Mouse (Mus musculus): ENCODE measurements around the gene Celf2. TPM values are rescaled to one million over a fixed set of nuclear protein-coding genes. Genes with fewer than 3 reads are reported as not detected.

Celf2 gene
- total RNA-seq, 2 experiments from 2014 or later = 424 to 432 TPM

DNA sequence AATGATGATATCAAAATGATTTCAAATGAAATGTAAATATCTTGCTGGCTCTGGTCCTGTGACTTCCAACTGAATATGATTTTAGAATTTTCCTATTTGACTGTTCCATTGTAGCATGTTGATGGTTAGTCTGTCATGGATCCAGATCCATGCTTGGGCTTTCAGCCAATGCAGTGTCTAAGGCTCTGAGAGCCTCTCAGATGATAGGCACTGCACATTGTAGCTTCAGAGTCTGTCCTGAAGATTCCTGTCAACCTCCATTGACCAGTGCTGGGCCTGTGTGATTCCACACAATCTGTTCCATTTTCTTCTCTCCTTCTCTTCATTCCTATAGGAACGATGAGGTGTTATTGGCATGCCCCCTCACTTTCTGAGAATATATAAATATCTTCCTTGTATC is 478.0 kb downstream of the Celf2 start:
- no peak for DNase-seq (ENCODE audit: low spot score in 2 of 2)

DNA sequence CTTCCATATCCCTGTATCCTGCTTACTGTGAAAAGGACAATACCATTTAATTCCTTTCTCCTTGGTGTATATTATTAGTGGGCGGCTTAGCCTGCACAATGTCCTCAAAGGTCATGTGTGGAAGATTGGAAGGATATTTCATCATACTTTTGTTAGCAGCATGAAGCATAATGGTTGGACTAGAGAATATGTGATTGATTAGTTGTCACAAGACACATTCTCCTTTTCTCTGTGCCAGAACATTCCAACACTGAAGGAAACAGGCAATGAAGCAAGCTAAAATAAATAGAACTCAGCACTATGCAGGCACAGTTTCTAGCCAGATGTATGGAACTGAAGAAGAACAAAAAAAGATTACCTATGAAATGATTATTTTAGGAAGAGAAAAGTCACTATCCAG is 482.6 kb downstream of the Celf2 start:
- DNase-seq (ENCODE audit: low spot score in 2 of 2) = no peak

DNA sequence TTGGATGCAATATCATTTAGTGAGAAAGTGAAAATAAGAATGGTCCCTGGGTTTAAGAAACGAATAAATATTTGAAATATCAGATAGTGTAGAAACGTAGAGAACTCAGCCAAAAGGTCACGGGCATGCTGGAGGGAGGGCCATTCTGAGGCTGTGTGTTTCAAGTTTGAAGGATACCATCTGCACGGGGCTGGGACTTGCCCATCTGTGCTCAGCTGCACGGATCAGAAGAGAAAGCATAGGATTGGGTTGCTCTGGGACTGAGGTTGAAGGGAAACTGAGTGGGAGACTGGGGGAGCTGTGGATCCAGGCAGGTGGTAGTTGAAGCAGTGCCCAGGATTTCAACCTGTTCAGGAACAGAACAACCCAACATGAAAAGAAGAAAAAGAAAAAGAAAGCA is 483.8 kb downstream of the Celf2 start:
- DNase-seq (ENCODE audit: low spot score in 2 of 2) = no peak

DNA sequence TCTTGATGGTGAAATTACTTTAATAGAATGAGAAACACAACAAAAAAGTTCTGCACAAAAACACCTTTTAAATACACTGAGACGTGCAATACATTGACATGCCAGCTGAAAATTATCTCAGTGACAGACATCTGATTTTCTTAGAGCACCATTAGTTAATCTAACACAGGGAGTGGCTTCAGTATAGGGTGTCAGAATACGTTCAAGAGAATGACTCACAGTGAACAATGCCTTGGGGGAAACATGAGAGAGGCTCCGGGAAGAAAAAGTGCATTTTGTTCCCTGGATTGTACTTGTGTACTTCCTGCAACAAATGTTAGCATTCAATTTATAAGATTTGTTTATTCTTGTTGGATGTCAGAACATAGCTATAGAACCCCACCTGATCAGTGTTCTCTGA is 487.2 kb downstream of the Celf2 start:
- DNase-seq (ENCODE audit: low spot score in 2 of 2) = no peak

DNA sequence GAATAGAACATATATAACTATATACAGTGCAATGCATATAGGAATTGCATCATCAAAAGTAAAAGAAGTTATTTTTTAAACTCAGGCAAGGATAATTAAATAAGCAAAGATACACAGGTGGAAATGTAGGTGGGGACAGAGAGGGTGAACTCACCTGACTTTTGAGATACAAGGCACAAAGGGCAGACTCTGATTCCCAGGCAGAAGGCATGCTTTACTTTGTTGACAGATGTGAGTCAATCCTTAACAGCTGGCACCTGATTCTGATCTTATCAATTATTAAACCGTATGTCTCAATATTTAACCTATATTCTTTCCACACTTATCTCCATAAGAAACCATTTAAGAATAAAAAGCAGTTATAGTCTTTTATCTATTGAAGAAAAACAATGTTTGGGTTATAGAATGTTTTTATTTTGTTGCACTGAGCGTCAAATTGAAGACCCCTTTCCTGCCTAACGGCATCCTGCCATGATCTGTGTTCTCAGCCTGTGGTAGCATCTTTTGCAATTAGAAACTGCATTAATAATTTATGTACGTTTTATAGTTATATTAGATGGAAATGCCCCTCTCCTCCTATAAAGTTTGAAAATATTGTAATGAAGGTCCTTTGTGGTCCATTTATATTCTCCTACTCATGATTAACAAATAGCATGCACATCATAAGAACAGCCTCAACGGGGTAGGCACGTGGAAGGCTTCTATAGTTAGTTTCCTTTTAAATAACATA is 491.8 kb downstream of the Celf2 start:
- DNase-seq (ENCODE audit: low spot score in 2 of 2) = no peak

DNA sequence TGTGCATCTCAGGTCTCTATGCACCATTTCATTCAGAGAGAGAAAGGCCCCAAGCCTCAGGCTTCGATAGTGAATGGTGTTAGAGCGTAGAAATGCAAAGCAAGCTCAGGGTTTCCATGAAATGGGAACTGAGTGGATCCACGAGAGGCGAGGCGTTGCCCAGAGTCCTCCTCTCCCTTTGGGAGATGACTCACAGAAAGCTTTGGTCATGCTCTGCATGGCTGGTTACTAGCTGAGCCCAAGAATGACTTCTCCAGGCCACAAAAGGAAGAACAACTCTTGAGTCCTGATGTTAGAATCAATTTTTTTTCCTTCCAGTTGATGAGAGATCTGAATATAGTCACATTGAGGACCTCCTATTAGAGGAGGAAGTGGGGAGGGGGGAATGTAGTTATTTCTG is 496.2 kb downstream of the Celf2 start:
- no peak for DNase-seq (ENCODE audit: low spot score in 2 of 2)

DNA sequence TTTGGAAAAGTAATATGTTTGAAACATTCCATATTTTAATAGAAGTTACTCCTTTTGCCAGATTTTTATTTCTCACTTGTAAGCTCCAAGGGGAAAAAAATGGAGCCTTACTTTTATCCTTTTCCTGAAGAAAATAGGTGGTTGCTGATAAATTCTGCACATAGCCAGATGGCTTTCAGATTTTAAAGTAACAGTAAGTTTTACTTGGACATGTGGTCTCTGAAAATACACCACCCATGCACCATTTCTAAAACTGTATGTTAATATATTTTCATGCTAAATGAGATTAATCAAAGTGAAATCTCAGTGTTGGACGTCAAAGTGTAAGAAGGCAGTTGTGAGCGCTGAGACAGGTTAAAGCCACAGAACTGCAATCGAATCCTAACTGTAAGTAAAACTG is 502.5 kb downstream of the Celf2 start:
- no peak for DNase-seq (ENCODE audit: low spot score in 2 of 2)

DNA sequence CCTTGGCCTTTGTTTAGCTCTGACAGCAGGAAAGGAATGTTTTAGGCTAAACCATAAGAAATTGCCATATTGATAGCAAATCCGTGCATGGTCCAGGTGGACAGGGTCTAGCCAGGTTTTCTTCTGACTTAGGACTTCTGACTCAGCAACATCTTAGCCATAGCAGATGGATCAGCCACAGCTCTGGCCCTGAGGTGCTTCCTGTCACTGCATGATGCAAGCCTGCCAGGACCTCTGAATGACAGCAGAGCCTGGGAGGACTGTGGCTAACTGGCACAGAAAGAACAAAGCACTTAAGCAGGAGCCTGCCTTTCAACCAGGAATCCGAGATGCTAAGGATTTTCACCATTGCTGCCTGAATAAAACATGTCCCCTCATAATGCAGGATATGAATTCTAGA is 507.4 kb downstream of the Celf2 start:
- DNase-seq (ENCODE audit: low spot score in 2 of 2) = no peak

DNA sequence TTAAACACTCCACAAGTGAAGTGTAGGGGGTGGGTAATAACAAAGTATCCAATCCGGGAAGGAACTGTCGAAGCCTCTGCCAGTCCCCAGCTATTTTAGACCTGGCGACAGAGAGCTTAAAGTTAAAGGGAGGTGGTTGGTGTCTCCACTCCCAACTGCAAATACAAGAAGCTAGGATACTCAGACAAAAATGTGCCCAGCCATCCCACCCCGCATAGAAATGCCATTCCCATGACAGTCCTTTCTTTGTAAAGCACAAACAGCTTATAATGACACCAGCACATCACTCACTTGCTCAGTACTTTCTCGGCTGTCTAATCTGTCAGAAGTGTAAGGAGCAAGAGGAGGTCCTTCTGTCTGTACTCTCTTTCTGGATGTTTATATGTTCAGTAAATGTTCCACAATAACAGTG is 518.3 kb downstream of the Celf2 start:
- DNase-seq (ENCODE audit: low spot score in 2 of 2) = no peak

DNA sequence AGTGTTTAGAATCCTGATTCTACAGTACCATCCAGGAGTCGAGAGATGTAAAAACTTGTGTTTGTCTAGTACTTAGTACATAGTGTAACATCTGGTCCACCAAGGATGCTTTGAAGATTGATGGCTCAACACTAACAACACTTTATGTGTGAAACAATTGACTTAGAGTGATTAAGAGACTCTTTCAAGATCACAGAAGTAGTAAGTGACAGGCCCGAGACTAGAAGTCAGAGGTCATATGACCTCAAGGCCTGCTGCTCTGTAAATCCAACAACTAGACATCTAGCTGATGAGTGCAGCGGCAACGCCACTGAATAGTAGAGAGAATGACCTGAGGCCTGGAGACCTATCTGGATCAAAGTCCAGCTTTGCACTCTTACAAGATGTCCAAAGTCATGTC is 523.7 kb downstream of the Celf2 start:
- no peak for DNase-seq (ENCODE audit: low spot score in 2 of 2)

DNA sequence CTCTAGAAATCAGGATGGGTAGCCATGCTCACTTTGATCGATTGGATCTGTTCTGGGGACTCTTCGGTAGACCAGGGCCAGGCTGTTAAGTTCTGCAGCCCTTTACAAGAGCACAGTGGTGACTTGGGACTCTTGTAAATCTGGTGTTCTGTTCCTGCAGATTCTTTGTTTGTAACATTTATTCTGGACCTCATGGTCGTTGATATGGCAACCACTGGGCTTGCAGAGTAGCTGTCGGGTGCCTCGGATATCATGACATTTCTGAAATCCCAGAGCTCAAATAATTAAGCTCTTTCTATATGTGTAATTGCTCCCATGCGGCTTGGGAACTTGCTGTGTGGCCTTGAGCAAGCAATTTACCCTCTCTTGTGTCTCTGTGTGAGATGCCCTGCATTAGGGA is 525.5 kb downstream of the Celf2 start:
- no peak for DNase-seq (ENCODE audit: low spot score in 2 of 2)

DNA sequence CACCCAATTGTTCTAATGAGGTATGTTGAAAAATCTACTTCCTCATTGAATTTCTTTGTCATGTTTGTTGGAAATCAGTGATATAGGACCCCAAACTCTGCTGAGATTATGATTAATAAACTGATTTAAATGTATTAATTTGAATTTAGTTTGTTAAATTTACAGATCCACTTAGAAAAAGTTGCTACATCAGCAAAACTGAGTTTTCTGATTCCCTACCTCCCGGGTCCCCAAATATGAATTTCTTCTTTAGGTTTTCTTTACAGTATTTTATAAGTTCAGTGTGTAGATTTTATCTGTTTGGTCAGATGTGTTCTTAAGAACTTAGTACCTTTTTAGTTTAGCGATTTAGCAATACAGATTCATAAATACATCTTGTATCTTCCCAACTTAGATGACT is 533.1 kb downstream of the Celf2 start:
- no peak for DNase-seq (ENCODE audit: low spot score in 2 of 2)

DNA sequence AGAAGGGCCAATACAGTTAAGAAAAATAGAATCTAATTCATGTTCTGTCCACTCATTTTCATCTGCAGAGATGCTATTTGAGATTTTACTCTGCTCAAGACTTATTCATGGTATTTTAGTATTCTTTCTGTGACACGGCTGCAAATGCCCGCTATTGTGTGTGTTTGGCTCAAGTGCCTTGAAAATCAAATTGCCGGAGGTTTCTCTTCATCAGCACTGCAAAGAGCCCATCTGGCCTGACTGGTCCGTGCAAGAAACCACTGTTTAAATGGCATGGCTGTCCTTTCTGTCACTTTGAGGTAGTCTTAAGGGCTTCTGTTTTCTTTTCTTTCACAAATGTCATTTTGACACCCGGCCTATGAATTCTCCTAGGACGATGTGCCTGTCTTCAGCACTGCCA is 540.1 kb downstream of the Celf2 start:
- no peak for DNase-seq (ENCODE audit: low spot score in 2 of 2)

DNA sequence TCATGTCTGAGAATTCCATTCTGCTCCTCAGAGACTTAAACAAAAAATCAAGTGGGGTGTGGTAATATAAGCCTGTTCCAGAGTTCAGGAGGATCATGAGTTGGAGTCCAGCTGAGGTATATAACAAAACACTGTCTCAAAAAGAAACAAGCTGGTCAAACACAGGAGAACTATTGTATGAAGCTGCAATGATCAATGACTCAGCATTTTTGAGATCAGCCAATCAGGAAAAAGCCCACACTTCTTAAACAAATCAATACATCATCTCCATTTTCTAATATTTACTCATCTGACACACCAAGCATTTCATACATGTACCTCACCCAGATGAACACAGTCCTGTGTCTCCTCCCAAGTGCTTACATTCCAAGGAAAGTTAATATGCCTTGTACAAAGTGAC is 544.1 kb downstream of the Celf2 start:
- DNase-seq (ENCODE audit: low spot score in 2 of 2) = no peak

DNA sequence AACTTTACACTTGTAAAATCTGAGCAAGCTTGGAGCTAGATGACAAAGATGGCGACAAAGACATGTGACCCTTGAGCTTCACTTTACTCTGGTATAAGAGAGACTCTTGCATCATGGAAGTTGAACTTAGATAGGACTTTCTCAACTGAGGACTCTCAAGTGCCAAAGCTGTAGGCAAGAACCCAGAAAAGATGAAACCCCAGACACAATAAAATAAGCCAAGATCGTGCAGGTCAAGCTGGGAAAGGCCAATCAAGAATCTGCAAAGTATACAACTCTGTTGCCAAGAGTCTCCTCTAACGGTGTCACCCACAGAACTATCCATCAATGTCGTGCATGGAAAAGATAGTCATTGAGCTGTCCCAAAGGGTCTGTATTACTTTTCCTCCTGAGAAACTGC is 558.7 kb downstream of the Celf2 start:
- no peak for DNase-seq (ENCODE audit: low spot score in 2 of 2)

DNA sequence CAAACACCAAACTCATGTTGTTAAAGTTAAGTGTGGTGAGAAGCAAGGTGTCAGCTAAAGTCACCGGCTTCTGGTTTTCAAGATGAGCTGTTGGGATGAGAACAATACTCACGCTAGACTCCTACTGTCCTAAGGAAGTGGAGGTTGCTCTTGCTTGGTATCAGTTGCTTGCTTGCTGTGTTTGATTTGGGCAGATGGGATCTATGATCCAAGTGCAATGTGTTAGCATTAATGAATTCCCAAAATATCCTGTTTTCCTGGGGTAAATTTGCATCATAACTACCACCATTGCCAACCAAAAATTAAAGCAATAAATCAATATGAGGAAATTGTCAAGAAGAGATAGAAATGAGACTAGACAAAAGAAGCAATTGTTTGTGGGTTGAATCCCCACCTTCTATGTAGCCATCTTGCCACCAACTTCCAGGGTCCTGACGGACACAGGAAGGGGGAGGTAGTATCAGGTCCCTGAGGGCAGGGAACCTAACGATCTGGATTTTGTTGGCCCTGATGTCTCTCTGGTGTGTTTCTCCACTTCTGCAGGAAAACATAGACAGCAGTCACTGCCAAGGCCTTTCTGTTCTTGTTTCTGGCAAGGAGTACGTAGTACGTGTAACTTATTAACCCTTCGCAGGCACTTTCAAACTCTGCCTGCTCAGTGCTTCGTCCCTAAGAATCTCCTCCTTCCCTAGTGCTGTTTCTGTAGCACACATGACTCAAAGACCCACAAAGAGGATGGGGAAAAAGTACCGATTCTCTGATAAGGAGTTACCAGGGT is 563.5 kb downstream of the Celf2 start:
- peak in 1 of 2 experiments; percentile 75 for DNase-seq (ENCODE audit: low spot score in 2 of 2)

DNA sequence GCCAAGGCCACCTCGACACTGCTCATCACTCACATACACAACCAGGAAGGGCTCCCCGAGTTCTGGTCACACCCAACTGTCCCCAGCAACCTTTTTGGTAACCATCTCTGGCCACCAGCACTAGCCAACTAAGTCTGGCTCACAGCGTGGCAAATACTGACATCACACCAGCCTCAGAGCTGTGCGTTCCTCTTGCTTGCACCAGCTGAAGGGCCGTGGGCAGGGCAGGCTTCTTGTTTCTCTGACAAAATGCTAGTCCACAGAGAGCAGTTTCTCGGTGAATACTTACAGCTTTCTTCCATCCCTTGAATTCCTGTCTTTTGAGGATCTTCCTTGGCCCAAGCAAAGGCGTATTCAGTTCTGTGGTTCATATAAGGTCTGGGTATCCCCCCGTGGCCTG is 565.7 kb downstream of the Celf2 start:
- peak in 1 of 2 experiments; percentile 43 for DNase-seq (ENCODE audit: low spot score in 2 of 2)

DNA sequence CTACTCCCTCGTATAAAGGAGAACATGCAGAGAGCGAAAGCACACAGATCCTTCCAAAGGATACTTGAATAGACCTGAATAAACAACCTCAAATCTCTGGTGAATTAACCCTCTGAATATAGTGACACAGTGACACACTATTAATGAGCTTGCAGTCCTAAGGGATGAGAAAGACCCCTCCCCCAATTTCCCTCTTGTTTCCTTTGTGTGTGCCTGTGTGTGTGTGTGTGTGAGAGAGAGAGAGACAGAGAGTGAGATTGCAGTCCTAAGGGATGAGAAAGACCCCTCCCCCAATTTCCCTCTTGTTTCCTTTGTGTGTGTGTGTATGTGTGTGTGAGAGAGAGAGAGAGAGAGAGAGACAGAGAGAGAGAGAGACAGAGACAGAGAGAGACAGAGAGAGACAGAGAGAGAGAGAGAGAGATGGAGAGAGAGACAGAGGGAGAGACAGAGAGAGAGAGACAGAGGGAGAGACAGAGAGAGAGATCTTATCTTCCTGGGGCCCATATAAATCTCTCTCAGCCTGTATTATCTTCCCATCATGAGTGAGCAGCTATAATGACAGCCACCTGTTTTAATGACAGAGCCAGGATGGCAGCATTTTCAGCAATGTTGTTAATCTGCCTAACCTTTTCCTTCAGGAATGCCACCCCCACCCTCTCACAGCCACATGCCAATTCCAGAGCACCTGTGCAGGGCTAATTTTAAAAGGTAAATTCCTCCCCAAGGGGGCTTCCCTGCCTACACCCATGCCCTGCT is 566.5 kb downstream of the Celf2 start:
- no peak for DNase-seq (ENCODE audit: low spot score in 2 of 2)

DNA sequence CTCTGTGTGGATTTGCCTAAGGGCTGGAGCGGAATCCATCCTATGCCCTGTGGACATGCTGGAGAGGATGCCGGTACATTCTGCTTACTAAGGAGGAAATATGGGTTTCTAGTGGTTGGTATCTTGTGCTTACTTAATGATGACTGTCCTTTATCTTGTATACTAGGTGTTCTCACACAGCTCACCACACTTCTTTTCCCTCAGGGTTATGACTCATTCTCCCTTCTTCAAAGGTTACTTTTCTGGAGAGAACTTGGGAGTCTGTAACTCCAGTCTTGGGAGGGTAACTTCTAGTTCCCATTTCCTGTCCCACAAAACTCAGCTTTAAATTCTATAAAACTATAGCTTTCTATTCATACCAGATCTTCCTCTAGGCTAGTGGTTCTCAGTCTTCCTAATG is 570.2 kb downstream of the Celf2 start:
- no peak for DNase-seq (ENCODE audit: low spot score in 2 of 2)

DNA sequence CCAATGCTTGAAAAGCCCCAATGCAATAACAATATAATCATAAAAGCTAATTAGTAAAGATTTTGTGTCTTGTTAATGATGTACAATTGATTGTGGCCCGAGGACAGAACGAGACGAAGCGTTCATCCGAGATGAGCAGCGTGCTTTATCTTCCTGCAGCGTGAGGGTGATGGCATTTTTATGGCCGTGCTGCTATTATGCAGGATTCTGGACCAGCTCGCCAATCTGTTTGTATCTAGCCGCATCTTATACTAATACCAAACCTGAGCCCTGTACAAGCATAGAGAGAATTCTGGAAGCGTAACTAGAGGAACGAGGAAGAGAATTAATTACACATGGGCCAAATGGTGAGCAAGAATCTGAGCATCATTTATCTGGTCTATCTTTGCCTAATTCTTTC is 576.2 kb downstream of the Celf2 start:
- no peak for DNase-seq (ENCODE audit: low spot score in 2 of 2)

DNA sequence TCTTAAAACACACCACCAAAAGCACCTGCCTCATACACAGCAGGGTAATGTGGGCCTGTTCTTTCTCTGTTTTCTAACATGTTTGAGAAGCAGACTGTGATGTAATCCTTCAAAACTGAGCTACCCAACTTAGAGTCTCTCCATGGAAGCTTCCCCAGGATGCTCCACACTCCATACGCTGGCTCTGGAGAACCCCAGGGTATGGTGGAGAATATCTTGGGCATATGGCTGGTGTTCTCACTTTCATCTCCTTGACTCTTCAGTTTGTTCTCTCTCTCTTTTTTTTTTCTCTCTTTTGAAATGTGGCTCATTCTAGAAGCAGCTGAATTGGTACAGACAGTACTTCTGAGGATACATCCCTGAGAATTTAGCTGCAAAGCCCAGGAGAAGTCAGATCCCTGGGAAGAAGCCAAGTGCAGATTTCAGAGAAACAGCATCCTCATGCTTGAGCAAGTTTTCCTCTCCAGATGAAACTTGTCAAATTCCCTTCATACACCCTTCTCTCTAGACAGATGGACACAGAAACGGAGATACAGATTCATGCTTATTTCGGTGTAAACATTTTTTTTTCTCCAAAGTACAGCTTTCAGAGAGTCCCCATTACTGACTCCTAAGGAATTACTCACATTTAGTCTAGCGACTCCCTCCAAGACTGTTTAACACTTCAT is 581.5 kb downstream of the Celf2 start:
- peak in 1 of 2 experiments; percentile 64 for DNase-seq (ENCODE audit: low spot score in 2 of 2)

DNA sequence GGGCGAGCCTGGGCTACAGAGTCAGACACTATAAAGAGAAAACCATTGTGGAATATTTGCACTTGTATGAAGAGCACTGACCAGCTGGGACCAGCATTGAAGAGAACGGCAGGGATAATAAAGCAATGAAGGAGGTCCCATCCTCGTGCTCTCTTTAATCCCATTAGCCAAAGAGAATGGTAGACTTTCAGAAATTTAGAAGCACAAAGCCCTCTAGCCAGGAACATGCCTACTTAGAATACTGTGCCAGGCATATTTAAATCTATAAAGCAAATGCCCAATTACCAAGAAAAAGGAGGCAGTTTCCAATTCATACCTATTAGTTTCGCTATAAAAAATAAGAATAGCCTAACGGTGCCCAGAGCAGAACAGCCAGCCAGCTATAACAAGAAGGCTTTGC is 583.9 kb downstream of the Celf2 start:
- DNase-seq (ENCODE audit: low spot score in 2 of 2) = no peak

All from layer of hippocampus, adult 18-20 months (tissue).